Mouse (Mus musculus) midbrain, embryonic 14.5 days (tissue): ENCODE data around the gene Pdzd2. TPM values are rescaled to one million over a fixed set of nuclear protein-coding genes. Genes with fewer than 3 reads are reported as not detected.

ENCODE experiments used
- ATAC-seq: fragments of 200-750 bp; cut with Nextera tagmentation; 2 replicates; pipeline ENCODE4 v1.8.0; 2017; ENCODE audit warnings: moderate number of reproducible peaks, moderate library complexity; ENCODE audit not compliant: low FRiP score, low TSS enrichment
- DNase-seq: peaks from one replicate; pipeline ENCODE4 v3.0.0-alpha.2; 2015
- H3K27ac ChIP-seq: fragments of 300-500 bp; sonication (generic); replicated peaks from 2 replicates; pipeline ENCODE4 v1.5.1; 2014; ENCODE audit warnings: mild to moderate bottlenecking, low read depth, low read length, moderate library complexity
- H3K27me3 ChIP-seq: fragments of 300-500 bp; sonication (generic); 2 replicates; pipeline ENCODE4 v1.6.1; 2014; ENCODE audit warnings: low read length, control low read depth, mixed read lengths; ENCODE audit not compliant: control insufficient read depth, insufficient read depth
- H3K36me3 ChIP-seq: fragments of 300-500 bp; sonication (generic); 2 replicates; pipeline ENCODE4 v1.6.1; 2014; ENCODE audit warnings: low read length, control low read depth; ENCODE audit not compliant: control insufficient read depth, insufficient read depth
- H3K4me1 ChIP-seq: fragments of 300-500 bp; sonication (generic); 2 replicates; pipeline ENCODE4 v1.6.1; 2014; ENCODE audit warnings: mild to moderate bottlenecking, antibody characterized with exemption, low read length, control low read depth; ENCODE audit not compliant: control insufficient read depth, insufficient read depth
- H3K4me2 ChIP-seq: fragments of 300-500 bp; sonication (generic); 2 replicates; pipeline ENCODE4 v1.6.1; 2014; ENCODE audit warnings: mild to moderate bottlenecking, low read length, moderate library complexity
- H3K4me3 ChIP-seq: fragments of 300-500 bp; sonication (generic); replicated peaks from 2 replicates; pipeline ENCODE4 v1.5.1; 2014; ENCODE audit warnings: low read depth, low read length
- H3K9ac ChIP-seq: fragments of 300-500 bp; sonication (generic); replicated peaks from 2 replicates; pipeline ENCODE4 v1.6.1; 2014; ENCODE audit warnings: mild to moderate bottlenecking, low read length, moderate library complexity
- H3K9me3 ChIP-seq: fragments of 300-500 bp; sonication (generic); 2 replicates; pipeline ENCODE4 v1.6.1; 2016; ENCODE audit warnings: low read length, control low read depth, mixed read lengths; ENCODE audit not compliant: control insufficient read depth
- WGBS: fragments of 180-500 bp; shearing (Covaris S2); extraction: QIAGEN DNeasy Blood & Tissue Kit; methylation state at CpG from one replicate; pipeline ENCODE4 v1.1.7; 2014; 5-methylcytosine and 5-hydroxymethylcytosine counted together
- polyA plus RNA-seq: library from polyadenylated mRNA; unstranded; fragments of >200 nt; fragmentation: Nextera tagmentation; extraction: Ambion mirVana; gene quantifications from 2 replicates; pipeline ENCODE4 v1.2.1, GENCODE M21; 2014

Gene Pdzd2
- polyA plus RNA-seq, 1 experiment from 2014 or later: 11.2 TPM

- Histone ChIP-seq H3K9ac (no peak overlapping the region), H3K9me3 (no peaks in the 10 kb centered on the region), H3K4me3 (no peak overlapping the region), H3K4me2 (no peak overlapping the region), H3K27ac (no peak overlapping the region), H3K4me1 (no peaks in the 10 kb centered on the region), H3K36me3 (no peaks in the 10 kb centered on the region), H3K27me3 (no peaks in the 10 kb centered on the region)
- 75% methylated on average over 14 of the region's 14 CpGs for WGBS
- DNase-seq: peak; percentile 14
- no peak for ATAC-seq
Measured at GRCm38 (mm10) chr15:12718819-12719218, 20.9 kb downstream of the Pdzd2 start.

GRCm38 (mm10) chr15:12717410-12717809 is 22.3 kb downstream of the Pdzd2 start:
- WGBS: 91% methylated on average over 3 of the region's 3 CpGs
- Histone ChIP-seq H3K27ac (no peak overlapping the region), H3K4me3 (no peak overlapping the region), H3K36me3 (no peaks in the 10 kb centered on the region), H3K27me3 (no peaks in the 10 kb centered on the region), H3K4me1 (no peaks in the 10 kb centered on the region), H3K4me2 (no peak overlapping the region), H3K9ac (no peak overlapping the region), H3K9me3 (no peaks in the 10 kb centered on the region)
- no peak for DNase-seq
- ATAC-seq: no peak

- Histone ChIP-seq H3K4me2 (no peak overlapping the region), H3K4me3 (no peak overlapping the region), H3K36me3 (no peaks in the 10 kb centered on the region), H3K9me3 (no peaks in the 10 kb centered on the region), H3K4me1 (no peaks in the 10 kb centered on the region), H3K27me3 (no peaks in the 10 kb centered on the region), H3K9ac (no peak overlapping the region), H3K27ac (no peak overlapping the region)
- no peak for DNase-seq
- no peak for ATAC-seq
- WGBS: 88% methylated on average over 8 of the region's 8 CpGs
Measured at GRCm38 (mm10) chr15:12716881-12717280, 22.8 kb downstream of the Pdzd2 start.

- ATAC-seq: no peak
- H3K27me3 ChIP-seq: no peaks in the 10 kb centered on the region
- no peak overlapping the region for H3K4me3 ChIP-seq
- no peak overlapping the region for H3K4me2 ChIP-seq
- H3K9ac ChIP-seq: no peak overlapping the region
- H3K4me1 ChIP-seq: no peaks in the 10 kb centered on the region
- no peaks in the 10 kb centered on the region for H3K36me3 ChIP-seq
- no peaks in the 10 kb centered on the region for H3K9me3 ChIP-seq
- 92% methylated on average over 2 of the region's 2 CpGs for WGBS
- no peak for DNase-seq
- H3K27ac ChIP-seq: no peak overlapping the region
Measured at GRCm38 (mm10) chr15:12714322-12714721, 25.4 kb downstream of the Pdzd2 start.

- H3K27me3 ChIP-seq: no peaks in the 10 kb centered on the region
- ATAC-seq (no peak), DNase-seq (no peak)
- no peak overlapping the region for H3K4me3 ChIP-seq
- H3K4me2 ChIP-seq: no peak overlapping the region
- H3K36me3 ChIP-seq: no peaks in the 10 kb centered on the region
- H3K4me1 ChIP-seq: no peaks in the 10 kb centered on the region
- no peaks in the 10 kb centered on the region for H3K9me3 ChIP-seq
- no peak overlapping the region for H3K9ac ChIP-seq
- H3K27ac ChIP-seq: no peak overlapping the region
- WGBS: 86% methylated on average over 2 of the region's 2 CpGs
Measured at GRCm38 (mm10) chr15:12713216-12713615, 26.5 kb downstream of the Pdzd2 start.

- Histone ChIP-seq H3K4me2 (no peak overlapping the region), H3K9me3 (no peaks in the 10 kb centered on the region), H3K4me1 (no peaks in the 10 kb centered on the region), H3K27ac (no peak overlapping the region), H3K9ac (no peak overlapping the region), H3K27me3 (no peaks in the 10 kb centered on the region), H3K4me3 (no peak overlapping the region), H3K36me3 (no peaks in the 10 kb centered on the region)
- ATAC-seq (no peak), DNase-seq (no peak)
- WGBS: 95% methylated on average over 3 of the region's 3 CpGs
Measured at GRCm38 (mm10) chr15:12710036-12710435, 29.7 kb downstream of the Pdzd2 start.

- no peak overlapping the region for H3K9ac ChIP-seq
- no peak overlapping the region for H3K4me3 ChIP-seq
- H3K9me3 ChIP-seq: no peaks in the 10 kb centered on the region
- H3K36me3 ChIP-seq: no peaks in the 10 kb centered on the region
- WGBS: 0% methylated on average over 1 of the region's 1 CpGs
- no peak overlapping the region for H3K4me2 ChIP-seq
- H3K4me1 ChIP-seq: no peaks in the 10 kb centered on the region
- H3K27me3 ChIP-seq: no peaks in the 10 kb centered on the region
- DNase-seq (no peak), ATAC-seq (no peak)
- H3K27ac ChIP-seq: no peak overlapping the region
Measured at GRCm38 (mm10) chr15:12708297-12708696, 31.4 kb downstream of the Pdzd2 start.

GRCm38 (mm10) chr15:12706902-12707301 is 32.8 kb downstream of the Pdzd2 start:
- H3K4me1 ChIP-seq: no peaks in the 10 kb centered on the region
- DNase-seq (no peak), ATAC-seq (no peak)
- no peaks in the 10 kb centered on the region for H3K9me3 ChIP-seq
- no peak overlapping the region for H3K9ac ChIP-seq
- H3K27ac ChIP-seq: no peak overlapping the region
- no peaks in the 10 kb centered on the region for H3K27me3 ChIP-seq
- H3K36me3 ChIP-seq: no peaks in the 10 kb centered on the region
- H3K4me2 ChIP-seq: no peak overlapping the region
- 90% methylated on average over 3 of the region's 3 CpGs for WGBS
- no peak overlapping the region for H3K4me3 ChIP-seq

GRCm38 (mm10) chr15:12700367-12700766 is 39.4 kb downstream of the Pdzd2 start:
- Histone ChIP-seq H3K4me1 (0 out of 2 replicates have a peak, but pooled peaks cover 3% of the 10 kb centered on the region), H3K27ac (no peak overlapping the region), H3K9ac (no peak overlapping the region), H3K36me3 (no peaks in the 10 kb centered on the region), H3K9me3 (no peaks in the 10 kb centered on the region), H3K4me3 (no peak overlapping the region), H3K27me3 (no peaks in the 10 kb centered on the region), H3K4me2 (no peak overlapping the region)
- ATAC-seq: no peak
- peak; percentile 12 for DNase-seq
- WGBS: 55% methylated on average over 9 of the region's 9 CpGs
